Mouse (Mus musculus): ENCODE data around the gene Ptp4a2.
"Not testable (repeated sequence)": the region's sequence is repeated elsewhere in the genome, so short reads cannot be mapped to it uniquely, and the experiment has no call there.

Ptp4a2 gene

GRCm38 (mm10) chr4:129882555-129883293 is 71.7 kb downstream of the Ptp4a2 start:
- DNase-seq (ENCODE audit: low spot score) = no peak

- DNase-seq (ENCODE audit: low spot score) = no peak
These were observed 73.3 kb downstream of the Ptp4a2 start for GRCm38 (mm10) chr4:129884041-129884930.

- no peak for DNase-seq (ENCODE audit: low spot score)
These were observed 78.6 kb downstream of the Ptp4a2 start for GRCm38 (mm10) chr4:129889661-129890060.

- no peak for DNase-seq (ENCODE audit: low spot score)
These were observed 79.1 kb downstream of the Ptp4a2 start for GRCm38 (mm10) chr4:129890094-129890493.

- DNase-seq (ENCODE audit: low spot score) = no peak
These were observed 83.8 kb downstream of the Ptp4a2 start for GRCm38 (mm10) chr4:129894861-129895260.

- DNase-seq (ENCODE audit: low spot score) = not testable (repeated sequence)
These were observed 87.8 kb downstream of the Ptp4a2 start for GRCm38 (mm10) chr4:129898815-129899214.

Data from urinary bladder, postnatal 10 days (tissue).